Mouse (Mus musculus) monocyte, adult 2 months (primary cell): ENCODE results near the gene Cdc42se2.

Source experiments
- DNase-seq, 2 experiments: peaks; one replicate each; pipeline ENCODE4 v3.0.0; 2022; ENCODE audit warnings: low spot score in 2 of 2, low read depth in 1 of 2

The Cdc42se2 gene

GRCm38 (mm10) chr11:54712849-54713248 lies 74.6 kb downstream of the Cdc42se2 start:
- no peak for DNase-seq

GRCm38 (mm10) chr11:54710512-54711293 lies 76.8 kb downstream of the Cdc42se2 start:
- no peak for DNase-seq

DNA sequence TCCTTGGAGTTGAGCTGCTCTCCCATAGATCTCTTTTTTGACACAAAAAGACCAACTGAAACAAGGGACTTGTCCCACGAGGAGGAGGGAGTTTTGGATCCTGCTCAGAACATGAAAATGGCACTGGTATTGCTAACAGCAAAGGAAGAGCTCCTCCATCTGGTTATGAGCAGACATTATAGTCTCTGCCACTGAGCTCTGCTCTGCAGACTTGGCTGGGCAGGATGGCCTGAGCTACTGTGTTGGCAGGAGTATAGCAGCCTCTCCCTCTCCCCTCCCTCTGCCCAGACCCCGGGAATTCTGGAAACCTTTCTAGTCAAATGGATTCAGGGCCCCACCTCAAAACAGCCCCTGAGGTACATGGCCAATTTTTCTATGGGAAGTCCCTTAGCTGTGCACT lies 77.8 kb downstream of the Cdc42se2 start:
- DNase-seq, result no peak

GRCm38 (mm10) chr11:54708153-54708552 lies 79.3 kb downstream of the Cdc42se2 start:
- DNase-seq, result no peak

DNA sequence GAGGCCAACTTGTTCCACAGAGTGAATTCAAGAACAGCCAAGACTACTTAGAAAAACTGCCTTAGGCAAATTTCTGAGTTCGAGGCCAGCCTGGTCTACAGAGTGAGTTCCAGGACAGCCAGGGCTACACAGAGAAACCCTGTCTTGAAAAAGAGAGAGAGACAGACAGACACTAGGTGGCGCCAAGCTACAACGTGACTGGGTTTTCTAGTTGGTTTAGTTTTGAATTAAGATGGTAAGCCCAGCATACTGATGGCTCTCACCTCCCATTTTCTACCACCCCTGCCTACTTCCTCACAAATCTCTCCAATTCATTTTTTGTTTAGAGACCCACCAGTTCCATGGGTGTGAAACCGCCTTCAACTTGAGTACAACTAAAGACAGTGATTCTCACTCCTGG lies 84.2 kb downstream of the Cdc42se2 start:
- peak; percentile 33 to 61 for DNase-seq

GRCm38 (mm10) chr11:54701848-54702247 lies 85.6 kb downstream of the Cdc42se2 start:
- no peak for DNase-seq

GRCm38 (mm10) chr11:54699972-54700371 lies 87.5 kb downstream of the Cdc42se2 start:
- DNase-seq, result no peak

DNA sequence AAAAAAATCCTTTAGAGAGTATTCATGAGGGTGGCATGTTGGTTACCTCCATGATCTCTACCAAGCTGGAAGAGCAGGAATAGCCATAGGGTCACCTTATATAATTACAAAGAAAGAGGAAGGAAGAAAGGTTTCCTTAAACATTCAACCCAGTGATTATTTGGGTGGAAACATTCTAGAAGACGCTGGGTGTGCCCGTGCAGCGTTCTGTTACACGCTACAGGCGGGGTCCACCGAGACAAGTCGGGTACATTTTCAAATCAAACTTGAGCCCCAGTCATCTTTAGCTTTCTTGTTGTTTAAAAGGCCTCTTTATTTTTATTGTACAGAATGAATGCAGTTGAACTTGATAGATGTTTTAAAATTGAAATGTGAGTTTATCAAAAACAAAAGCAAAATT lies 88.8 kb downstream of the Cdc42se2 start:
- DNase-seq, result no peak

DNA sequence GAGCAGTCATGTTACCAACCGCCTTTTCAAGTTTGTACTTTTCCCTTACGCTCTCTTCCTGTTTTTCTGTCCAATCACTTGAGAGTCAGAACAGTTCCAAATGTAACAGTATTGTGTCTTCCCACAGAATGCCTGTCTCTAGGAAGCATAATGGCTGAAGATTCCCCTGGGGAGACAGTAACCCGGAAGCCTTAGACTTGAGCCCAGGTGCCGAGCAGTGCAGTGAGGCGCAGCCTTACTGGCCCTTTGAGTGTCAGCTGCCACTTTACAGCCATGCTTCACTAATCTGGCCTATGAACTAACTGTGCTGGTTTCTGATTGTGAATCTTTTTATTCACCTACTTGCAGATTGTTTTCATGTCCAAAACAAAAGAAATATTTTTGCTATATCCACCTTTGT lies 89.9 kb downstream of the Cdc42se2 start:
- DNase-seq, result no peak

DNA sequence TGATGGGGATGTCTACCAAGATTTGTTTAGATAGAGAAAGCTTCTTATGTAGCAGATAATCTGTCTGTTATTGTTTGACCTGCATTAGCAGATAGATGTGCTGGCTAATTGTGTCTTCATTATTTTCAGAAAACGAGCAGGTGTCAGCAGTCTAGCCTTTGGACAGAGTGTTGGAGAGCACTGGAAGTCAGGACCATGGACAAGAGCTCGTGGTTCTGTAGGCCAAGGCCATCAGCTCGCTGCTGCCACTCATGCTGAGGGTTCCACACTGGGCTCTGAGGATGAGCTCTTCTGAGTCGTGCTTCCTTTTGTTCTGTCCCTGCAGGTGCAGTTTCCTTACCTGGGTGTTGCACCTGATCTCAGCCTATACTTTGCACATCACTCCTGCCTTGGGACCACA lies 91.5 kb downstream of the Cdc42se2 start:
- no peak for DNase-seq

- no peak for DNase-seq
Measured at GRCm38 (mm10) chr11:54694291-54694690, 93.2 kb downstream of the Cdc42se2 start.

- no peak for DNase-seq
Measured at GRCm38 (mm10) chr11:54693696-54694095, 93.8 kb downstream of the Cdc42se2 start.

GRCm38 (mm10) chr11:54691179-54691578 lies 96.3 kb downstream of the Cdc42se2 start:
- DNase-seq, result peak; percentile 55 to 65

DNA sequence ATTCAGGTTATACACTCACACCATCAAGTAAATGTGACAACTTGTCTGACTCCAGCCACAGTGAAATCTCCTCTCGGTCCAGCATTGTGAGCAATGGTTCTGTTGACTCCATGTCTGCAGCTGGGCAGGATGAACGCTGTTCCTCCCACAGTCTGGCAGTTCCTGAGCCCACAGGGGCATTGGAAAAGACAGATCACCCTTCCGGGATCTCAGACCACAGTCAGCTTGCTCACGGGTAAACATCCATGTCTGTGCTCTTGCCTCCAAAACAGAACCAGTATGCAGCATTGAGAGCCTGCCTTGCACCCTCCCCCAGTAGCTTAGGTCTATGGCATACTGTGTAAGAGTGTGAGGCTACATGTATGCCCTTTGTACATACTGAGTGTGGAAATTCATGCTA lies 97.3 kb downstream of the Cdc42se2 start:
- no peak for DNase-seq

GRCm38 (mm10) chr11:54684831-54685230 lies 102.6 kb downstream of the Cdc42se2 start:
- DNase-seq, result no peak

- DNase-seq, result no peak
Measured at GRCm38 (mm10) chr11:54679141-54679540, 108.3 kb downstream of the Cdc42se2 start.

- DNase-seq, result no peak
Measured at GRCm38 (mm10) chr11:54675792-54676489, 111.5 kb downstream of the Cdc42se2 start.

GRCm38 (mm10) chr11:54673575-54674298 lies 113.7 kb downstream of the Cdc42se2 start:
- no peak for DNase-seq
